Mouse (Mus musculus): ENCODE measurements around the gene Tmeff1. TPM values are rescaled to one million over a fixed set of nuclear protein-coding genes. Genes with fewer than 3 reads are reported as not detected.

Tmeff1 gene
- not detected in 2 replicates for total RNA-seq (2015; ENCODE audit: low replicate concordance)
- not detected in 2 replicates for total RNA-seq (2017; ENCODE audit: low replicate concordance)

- no peak for ATAC-seq (replicated peaks; ENCODE audit: low FRiP score, poor library complexity, severe bottlenecking)
Measured at GRCm38 (mm10) chr4:48584421-48585240, at the start of gene Tmeff1. Gene Tmeff1, plus strand, starts transcription at chr4:48585174.

- no peak for ATAC-seq (replicated peaks; ENCODE audit: low FRiP score, poor library complexity, severe bottlenecking)
Measured at GRCm38 (mm10) chr4:48536275-48536674, 48.7 kb upstream of the Tmeff1 start.

- ATAC-seq (replicated peaks; ENCODE audit: low FRiP score, poor library complexity, severe bottlenecking), result no peak
Measured at GRCm38 (mm10) chr4:48537024-48537423, 48.0 kb upstream of the Tmeff1 start.

GRCm38 (mm10) chr4:48538581-48538980 lies 46.4 kb upstream of the Tmeff1 start:
- no peak for ATAC-seq (replicated peaks; ENCODE audit: low FRiP score, poor library complexity, severe bottlenecking)

- no peak for ATAC-seq (replicated peaks; ENCODE audit: low FRiP score, poor library complexity, severe bottlenecking)
Measured at GRCm38 (mm10) chr4:48539841-48540575, 45.0 kb upstream of the Tmeff1 start, which contains the start of gene Msantd3. Gene Msantd3, plus strand, starts transcription at chr4:48539935.

- ATAC-seq (replicated peaks; ENCODE audit: low FRiP score, poor library complexity, severe bottlenecking), result no peak
Measured at GRCm38 (mm10) chr4:48540576-48541111, 44.3 kb upstream of the Tmeff1 start.

- no peak for ATAC-seq (replicated peaks; ENCODE audit: low FRiP score, poor library complexity, severe bottlenecking)
Measured at GRCm38 (mm10) chr4:48541526-48542250, 43.3 kb upstream of the Tmeff1 start.

GRCm38 (mm10) chr4:48542351-48542750 lies 42.6 kb upstream of the Tmeff1 start:
- no peak for ATAC-seq (replicated peaks; ENCODE audit: low FRiP score, poor library complexity, severe bottlenecking)

- no peak for ATAC-seq (replicated peaks; ENCODE audit: low FRiP score, poor library complexity, severe bottlenecking)
Measured at GRCm38 (mm10) chr4:48543071-48543865, 41.7 kb upstream of the Tmeff1 start.

- ATAC-seq (replicated peaks; ENCODE audit: low FRiP score, poor library complexity, severe bottlenecking), result no peak
Measured at GRCm38 (mm10) chr4:48544141-48544540, 40.8 kb upstream of the Tmeff1 start.

- no peak for ATAC-seq (replicated peaks; ENCODE audit: low FRiP score, poor library complexity, severe bottlenecking)
Measured at GRCm38 (mm10) chr4:48545966-48546365, 39.0 kb upstream of the Tmeff1 start.

- no peak for ATAC-seq (replicated peaks; ENCODE audit: low FRiP score, poor library complexity, severe bottlenecking)
Measured at GRCm38 (mm10) chr4:48546568-48547496, 38.1 kb upstream of the Tmeff1 start.

GRCm38 (mm10) chr4:48548393-48549045 lies 36.5 kb upstream of the Tmeff1 start:
- ATAC-seq (replicated peaks; ENCODE audit: low FRiP score, poor library complexity, severe bottlenecking), result no peak

- ATAC-seq (replicated peaks; ENCODE audit: low FRiP score, poor library complexity, severe bottlenecking), result no peak
Measured at GRCm38 (mm10) chr4:48549661-48550060, 35.3 kb upstream of the Tmeff1 start.

- ATAC-seq (replicated peaks; ENCODE audit: low FRiP score, poor library complexity, severe bottlenecking), result no peak
Measured at GRCm38 (mm10) chr4:48552486-48553064, 32.4 kb upstream of the Tmeff1 start.

- ATAC-seq (replicated peaks; ENCODE audit: low FRiP score, poor library complexity, severe bottlenecking), result no peak
Measured at GRCm38 (mm10) chr4:48554132-48554531, 30.8 kb upstream of the Tmeff1 start.

GRCm38 (mm10) chr4:48555729-48556128 lies 29.2 kb upstream of the Tmeff1 start:
- no peak for ATAC-seq (replicated peaks; ENCODE audit: low FRiP score, poor library complexity, severe bottlenecking)

Measured in erythroblast, adult 5-6 weeks (primary cell).